Mouse (Mus musculus): ENCODE measurements around the gene Pde5a. TPM values are rescaled to one million over a fixed set of nuclear protein-coding genes. Genes with fewer than 3 reads are reported as not detected.

Pde5a gene
- polyA plus RNA-seq, 1 experiment from 2014 or later: 0.83 TPM

GRCm38 (mm10) chr3:122739460-122739859 lies 10.7 kb downstream of the Pde5a start:
- Histone ChIP-seq H3K27ac (ENCODE audit: low read length) (no peak overlapping the region), H3K4me3 (ENCODE audit: low read depth, low read length) (no peak overlapping the region), H3K9me3 (replicated peaks; ENCODE audit: control insufficient read depth, low read length) (no peaks in the 10 kb centered on the region), H3K9ac (ENCODE audit: low read depth, low read length) (no peak overlapping the region), H3K27me3 (ENCODE audit: control insufficient read depth, insufficient read depth, low read depth, low read length) (no peaks in the 10 kb centered on the region), H3K36me3 (ENCODE audit: control insufficient read depth, insufficient read depth) (no peaks in the 10 kb centered on the region), H3K4me1 (ENCODE audit: control insufficient read depth, low read depth, low read length) (no peaks in the 10 kb centered on the region), H3K4me2 (ENCODE audit: low read depth, low read length) (no peak overlapping the region)
- 84% methylated on average over 15 of the region's 15 CpGs for WGBS (ENCODE audit: insufficient replicate concordance)
- no peak for ATAC-seq (ENCODE audit: low read depth)

GRCm38 (mm10) chr3:122744265-122744664 lies 15.5 kb downstream of the Pde5a start:
- WGBS (ENCODE audit: insufficient replicate concordance): 59% methylated on average over 3 of the region's 3 CpGs
- ATAC-seq (ENCODE audit: low read depth): no peak
- Histone ChIP-seq H3K36me3 (ENCODE audit: control insufficient read depth, insufficient read depth) (no peaks in the 10 kb centered on the region), H3K27ac (ENCODE audit: low read length) (no peak overlapping the region), H3K27me3 (ENCODE audit: control insufficient read depth, insufficient read depth, low read depth, low read length) (no peaks in the 10 kb centered on the region), H3K4me2 (ENCODE audit: low read depth, low read length) (no peak overlapping the region), H3K4me1 (ENCODE audit: control insufficient read depth, low read depth, low read length) (no peaks in the 10 kb centered on the region), H3K4me3 (ENCODE audit: low read depth, low read length) (no peak overlapping the region), H3K9ac (ENCODE audit: low read depth, low read length) (no peak overlapping the region), H3K9me3 (replicated peaks; ENCODE audit: control insufficient read depth, low read length) (no peaks in the 10 kb centered on the region)

- WGBS (ENCODE audit: insufficient replicate concordance): 69% methylated on average over 9 of the region's 9 CpGs
- Histone ChIP-seq H3K27me3 (ENCODE audit: control insufficient read depth, insufficient read depth, low read depth, low read length) (no peaks in the 10 kb centered on the region), H3K27ac (ENCODE audit: low read length) (no peak overlapping the region), H3K4me2 (ENCODE audit: low read depth, low read length) (no peak overlapping the region), H3K4me1 (ENCODE audit: control insufficient read depth, low read depth, low read length) (no peaks in the 10 kb centered on the region), H3K9ac (ENCODE audit: low read depth, low read length) (no peak overlapping the region), H3K4me3 (ENCODE audit: low read depth, low read length) (no peak overlapping the region), H3K36me3 (ENCODE audit: control insufficient read depth, insufficient read depth) (no peaks in the 10 kb centered on the region), H3K9me3 (replicated peaks; ENCODE audit: control insufficient read depth, low read length) (no peaks in the 10 kb centered on the region)
- ATAC-seq (ENCODE audit: low read depth): no peak
Observed at GRCm38 (mm10) chr3:122747921-122748700, 19.4 kb downstream of the Pde5a start.

GRCm38 (mm10) chr3:122763240-122763761 lies 34.6 kb downstream of the Pde5a start:
- Histone ChIP-seq H3K27ac (ENCODE audit: low read length) (no peak overlapping the region), H3K4me1 (ENCODE audit: control insufficient read depth, low read depth, low read length) (no peaks in the 10 kb centered on the region), H3K9ac (ENCODE audit: low read depth, low read length) (no peak overlapping the region), H3K4me2 (ENCODE audit: low read depth, low read length) (no peak overlapping the region), H3K4me3 (ENCODE audit: low read depth, low read length) (no peak overlapping the region), H3K9me3 (replicated peaks; ENCODE audit: control insufficient read depth, low read length) (no peaks in the 10 kb centered on the region), H3K36me3 (ENCODE audit: control insufficient read depth, insufficient read depth) (no peaks in the 10 kb centered on the region), H3K27me3 (ENCODE audit: control insufficient read depth, insufficient read depth, low read depth, low read length) (no peaks in the 10 kb centered on the region)
- WGBS (ENCODE audit: insufficient replicate concordance): 68% methylated on average over 8 of the region's 8 CpGs
- ATAC-seq (ENCODE audit: low read depth): no peak

- Histone ChIP-seq H3K4me3 (ENCODE audit: low read depth, low read length) (no peak overlapping the region), H3K27me3 (ENCODE audit: control insufficient read depth, insufficient read depth, low read depth, low read length) (no peaks in the 10 kb centered on the region), H3K36me3 (ENCODE audit: control insufficient read depth, insufficient read depth) (no peaks in the 10 kb centered on the region), H3K9me3 (replicated peaks; ENCODE audit: control insufficient read depth, low read length) (no peaks in the 10 kb centered on the region), H3K4me1 (ENCODE audit: control insufficient read depth, low read depth, low read length) (no peaks in the 10 kb centered on the region), H3K9ac (ENCODE audit: low read depth, low read length) (no peak overlapping the region), H3K4me2 (ENCODE audit: low read depth, low read length) (no peak overlapping the region), H3K27ac (ENCODE audit: low read length) (no peak overlapping the region)
- ATAC-seq (ENCODE audit: low read depth): no peak
- WGBS (ENCODE audit: insufficient replicate concordance): 55% methylated on average over 14 of the region's 14 CpGs
Observed at GRCm38 (mm10) chr3:122763768-122764167, 35.0 kb downstream of the Pde5a start.

- no peak for ATAC-seq (ENCODE audit: low read depth)
- no peak overlapping the region for H3K9ac ChIP-seq (ENCODE audit: low read depth, low read length)
- H3K4me3 ChIP-seq (ENCODE audit: low read depth, low read length): no peak overlapping the region
- H3K9me3 ChIP-seq (replicated peaks; ENCODE audit: control insufficient read depth, low read length): no peaks in the 10 kb centered on the region
- no peak overlapping the region for H3K4me2 ChIP-seq (ENCODE audit: low read depth, low read length)
- no peak overlapping the region for H3K27ac ChIP-seq (ENCODE audit: low read length)
- H3K36me3 ChIP-seq (ENCODE audit: control insufficient read depth, insufficient read depth): no peaks in the 10 kb centered on the region
- WGBS (ENCODE audit: insufficient replicate concordance): 39% methylated on average over 4 of the region's 4 CpGs
- no peaks in the 10 kb centered on the region for H3K4me1 ChIP-seq (ENCODE audit: control insufficient read depth, low read depth, low read length)
- no peaks in the 10 kb centered on the region for H3K27me3 ChIP-seq (ENCODE audit: control insufficient read depth, insufficient read depth, low read depth, low read length)
Observed at GRCm38 (mm10) chr3:122766930-122767329, 38.2 kb downstream of the Pde5a start.

GRCm38 (mm10) chr3:122767841-122768240 lies 39.1 kb downstream of the Pde5a start:
- ATAC-seq (ENCODE audit: low read depth): no peak
- 41% methylated on average over 5 of the region's 5 CpGs for WGBS (ENCODE audit: insufficient replicate concordance)

GRCm38 (mm10) chr3:122781417-122781816 lies 52.7 kb downstream of the Pde5a start:
- H3K4me1 ChIP-seq (ENCODE audit: control insufficient read depth, low read depth, low read length): no peaks in the 10 kb centered on the region
- no peak overlapping the region for H3K9ac ChIP-seq (ENCODE audit: low read depth, low read length)
- 55% methylated on average over 6 of the region's 6 CpGs for WGBS (ENCODE audit: insufficient replicate concordance)

More at GRCm38 (mm10) chr3:122767841-122768240, 39.1 kb downstream of the Pde5a start:
- no peaks in the 10 kb centered on the region for H3K9me3 ChIP-seq (replicated peaks; ENCODE audit: control insufficient read depth, low read length)
- no peak overlapping the region for H3K27ac ChIP-seq (ENCODE audit: low read length)
- H3K4me2 ChIP-seq (ENCODE audit: low read depth, low read length): no peak overlapping the region
- H3K27me3 ChIP-seq (ENCODE audit: control insufficient read depth, insufficient read depth, low read depth, low read length): no peaks in the 10 kb centered on the region
- H3K4me1 ChIP-seq (ENCODE audit: control insufficient read depth, low read depth, low read length): no peaks in the 10 kb centered on the region
- H3K36me3 ChIP-seq (ENCODE audit: control insufficient read depth, insufficient read depth): no peaks in the 10 kb centered on the region
- no peak overlapping the region for H3K4me3 ChIP-seq (ENCODE audit: low read depth, low read length)
- H3K9ac ChIP-seq (ENCODE audit: low read depth, low read length): no peak overlapping the region

GRCm38 (mm10) chr3:122784245-122784644 lies 55.5 kb downstream of the Pde5a start:
- Histone ChIP-seq H3K4me1 (ENCODE audit: control insufficient read depth, low read depth, low read length) (no peaks in the 10 kb centered on the region), H3K27ac (ENCODE audit: low read length) (no peak overlapping the region), H3K36me3 (ENCODE audit: control insufficient read depth, insufficient read depth) (no peaks in the 10 kb centered on the region), H3K9me3 (replicated peaks; ENCODE audit: control insufficient read depth, low read length) (no peaks in the 10 kb centered on the region), H3K27me3 (ENCODE audit: control insufficient read depth, insufficient read depth, low read depth, low read length) (no peaks in the 10 kb centered on the region), H3K4me2 (ENCODE audit: low read depth, low read length) (no peak overlapping the region), H3K4me3 (ENCODE audit: low read depth, low read length) (no peak overlapping the region), H3K9ac (ENCODE audit: low read depth, low read length) (no peak overlapping the region)
- 33% methylated on average over 1 of the region's 1 CpGs for WGBS (ENCODE audit: insufficient replicate concordance)
- no peak for ATAC-seq (ENCODE audit: low read depth)

More at GRCm38 (mm10) chr3:122781417-122781816, 52.7 kb downstream of the Pde5a start:
- no peak for ATAC-seq (ENCODE audit: low read depth)
- Histone ChIP-seq H3K4me3 (ENCODE audit: low read depth, low read length) (no peak overlapping the region), H3K27ac (ENCODE audit: low read length) (no peak overlapping the region), H3K9me3 (replicated peaks; ENCODE audit: control insufficient read depth, low read length) (no peaks in the 10 kb centered on the region), H3K4me2 (ENCODE audit: low read depth, low read length) (no peak overlapping the region), H3K27me3 (ENCODE audit: control insufficient read depth, insufficient read depth, low read depth, low read length) (no peaks in the 10 kb centered on the region), H3K36me3 (ENCODE audit: control insufficient read depth, insufficient read depth) (no peaks in the 10 kb centered on the region)

Data from liver, embryonic 16.5 days (tissue).